Mouse (Mus musculus) retina, postnatal 7 days (tissue): ENCODE measurements around the gene Ppp1r1b.

Experiments
- DNase-seq: peaks from one replicate; pipeline ENCODE4 v3.0.0-alpha.2; 2012; ENCODE audit warnings: low read depth, low spot score

Gene Ppp1r1b

DNA sequence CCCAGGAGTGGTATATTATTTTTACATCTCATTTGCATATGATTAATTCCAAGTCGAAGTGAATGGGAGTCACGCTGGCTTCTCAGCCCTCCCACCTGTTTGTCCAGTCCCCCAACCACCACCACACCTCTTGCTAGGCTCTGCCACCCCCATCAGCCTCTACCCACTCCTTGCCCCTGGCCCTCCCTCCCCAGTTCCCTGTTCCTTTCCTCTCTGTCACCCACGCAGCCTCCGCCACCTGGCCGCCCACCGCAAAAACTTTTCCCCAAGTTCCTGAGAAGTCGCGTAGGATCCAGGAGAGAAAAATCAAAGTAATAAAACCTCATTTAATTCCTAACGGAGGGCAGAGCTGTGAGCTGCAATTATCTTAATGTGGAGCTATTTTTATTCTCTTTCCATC lies 2.0 kb upstream of the Ppp1r1b start:
- no peak for DNase-seq

DNA sequence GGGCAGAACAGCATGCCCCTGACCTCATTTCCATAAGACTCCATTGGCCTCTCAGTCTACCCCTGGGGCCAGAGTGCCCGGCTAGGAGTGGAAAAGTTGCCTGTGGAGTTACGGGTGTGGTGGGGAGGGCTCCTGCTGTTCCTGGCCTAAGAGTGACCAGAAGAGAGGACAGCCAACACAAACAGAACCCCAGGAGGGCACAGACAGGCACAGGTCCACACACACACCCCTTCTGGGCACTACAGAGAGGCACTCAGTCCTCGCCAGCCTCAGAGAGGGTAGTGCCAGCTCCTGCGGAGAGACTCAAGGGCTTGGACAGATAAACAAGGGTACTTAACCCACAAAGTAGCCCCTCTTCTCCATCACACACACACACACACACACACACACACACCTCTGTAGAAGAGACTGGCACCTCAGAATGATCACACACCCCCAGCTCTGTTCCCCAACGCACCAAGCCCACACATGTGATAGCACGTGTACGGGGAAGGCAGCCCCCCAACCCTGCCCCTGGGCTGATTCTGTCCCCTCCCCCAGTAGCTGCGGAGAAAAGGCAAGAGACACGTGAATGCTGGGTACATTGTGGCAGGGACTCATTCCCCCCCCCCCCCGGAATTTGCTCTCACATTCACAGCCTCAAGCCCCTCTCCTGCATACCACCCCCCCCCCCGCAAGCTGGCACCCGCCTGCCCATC lies 670 bp upstream of the Ppp1r1b start:
- DNase-seq: no peak

- DNase-seq: no peak
Observed at GRCm38 (mm10) chr11:98349308-98349707, 1.1 kb downstream of the Ppp1r1b start.

DNA sequence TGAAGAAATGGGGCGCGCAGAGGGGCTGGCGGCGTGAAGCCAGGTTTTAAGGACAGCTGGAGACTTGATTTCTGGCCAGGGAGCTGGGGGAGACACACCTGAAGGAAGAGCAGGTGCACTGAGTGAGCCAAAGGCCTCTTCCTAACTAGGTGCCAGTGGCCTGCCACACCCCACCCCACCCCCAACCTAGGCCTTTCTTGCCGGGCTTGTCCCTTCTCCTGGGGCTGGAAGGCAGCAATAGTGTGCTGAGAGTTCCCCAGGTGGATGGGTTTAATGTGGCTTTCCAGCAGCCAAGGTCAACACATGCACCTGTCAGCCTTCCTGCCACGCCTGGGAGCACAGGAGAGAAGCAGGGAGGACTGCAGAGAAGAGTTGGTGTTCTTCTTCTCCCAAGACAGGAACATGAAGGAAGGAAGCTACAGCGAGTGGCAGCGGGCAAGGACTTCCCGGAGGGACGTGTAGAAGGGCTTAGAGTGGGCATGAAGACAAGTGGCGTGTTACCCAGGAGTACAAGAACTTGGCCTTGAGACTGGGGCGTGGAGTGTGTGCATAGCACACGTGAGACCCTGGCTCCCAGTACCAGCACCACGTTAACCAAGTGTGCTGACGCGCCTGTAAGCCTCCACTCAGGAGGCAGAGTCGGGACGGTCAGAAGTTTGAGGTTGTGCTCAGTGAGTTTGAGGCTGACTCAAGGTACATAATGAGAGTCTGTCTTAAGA lies 4.2 kb downstream of the Ppp1r1b start:
- DNase-seq: no peak

DNA sequence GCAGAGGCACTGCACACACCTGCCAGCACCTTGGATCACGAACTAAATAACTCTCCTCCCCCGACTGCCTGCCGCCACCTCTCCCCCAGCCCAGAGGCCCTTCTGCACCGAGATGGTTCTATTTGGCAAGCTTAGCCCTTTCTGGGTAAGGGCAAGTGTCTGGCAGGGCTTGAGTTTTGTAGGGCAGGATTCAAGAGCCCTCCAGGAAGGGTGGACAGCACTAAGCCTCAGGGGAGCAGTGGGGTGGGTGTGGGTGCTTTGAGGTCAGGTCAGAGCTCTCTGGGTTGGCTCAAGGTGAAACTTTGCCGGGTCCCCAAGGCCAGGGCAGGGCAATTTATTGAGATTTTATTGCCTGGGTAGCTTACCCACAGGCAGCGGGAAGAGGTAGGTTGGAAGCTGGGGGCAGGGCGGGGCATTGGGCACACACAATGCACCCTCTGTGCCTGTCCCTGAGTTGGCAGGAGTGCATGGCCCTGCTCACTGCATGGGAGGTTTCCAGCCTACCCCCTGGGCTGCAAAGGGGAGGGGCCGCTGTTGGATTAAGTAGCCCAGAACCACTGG lies 5.5 kb downstream of the Ppp1r1b start:
- no peak for DNase-seq

DNA sequence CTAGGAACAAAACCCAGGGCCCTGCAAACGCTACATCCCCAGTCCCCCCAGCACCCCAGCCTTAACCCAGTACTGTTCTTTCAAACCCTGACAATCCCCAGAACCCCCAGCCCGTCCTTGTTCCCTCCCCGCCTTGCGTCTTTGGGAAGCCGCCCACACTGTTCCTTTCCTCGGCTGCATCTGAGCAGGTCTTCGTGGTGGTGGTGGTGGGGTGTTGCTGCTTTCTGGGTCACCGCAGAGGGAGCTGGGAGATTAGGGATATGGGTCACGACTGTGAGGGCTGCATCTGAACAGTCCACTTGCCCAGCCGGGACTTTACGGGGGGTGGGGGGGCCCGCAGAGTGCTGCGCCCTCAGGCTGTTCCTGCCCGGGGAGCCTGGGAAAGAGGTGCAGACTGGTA lies 6.2 kb downstream of the Ppp1r1b start:
- no peak for DNase-seq

- peak; percentile 65 for DNase-seq
Observed at GRCm38 (mm10) chr11:98355732-98356299, 7.6 kb downstream of the Ppp1r1b start.

- no peak for DNase-seq
Observed at GRCm38 (mm10) chr11:98356625-98357394, 8.6 kb downstream of the Ppp1r1b start.

GRCm38 (mm10) chr11:98357396-98358160 lies 9.4 kb downstream of the Ppp1r1b start:
- no peak for DNase-seq

DNA sequence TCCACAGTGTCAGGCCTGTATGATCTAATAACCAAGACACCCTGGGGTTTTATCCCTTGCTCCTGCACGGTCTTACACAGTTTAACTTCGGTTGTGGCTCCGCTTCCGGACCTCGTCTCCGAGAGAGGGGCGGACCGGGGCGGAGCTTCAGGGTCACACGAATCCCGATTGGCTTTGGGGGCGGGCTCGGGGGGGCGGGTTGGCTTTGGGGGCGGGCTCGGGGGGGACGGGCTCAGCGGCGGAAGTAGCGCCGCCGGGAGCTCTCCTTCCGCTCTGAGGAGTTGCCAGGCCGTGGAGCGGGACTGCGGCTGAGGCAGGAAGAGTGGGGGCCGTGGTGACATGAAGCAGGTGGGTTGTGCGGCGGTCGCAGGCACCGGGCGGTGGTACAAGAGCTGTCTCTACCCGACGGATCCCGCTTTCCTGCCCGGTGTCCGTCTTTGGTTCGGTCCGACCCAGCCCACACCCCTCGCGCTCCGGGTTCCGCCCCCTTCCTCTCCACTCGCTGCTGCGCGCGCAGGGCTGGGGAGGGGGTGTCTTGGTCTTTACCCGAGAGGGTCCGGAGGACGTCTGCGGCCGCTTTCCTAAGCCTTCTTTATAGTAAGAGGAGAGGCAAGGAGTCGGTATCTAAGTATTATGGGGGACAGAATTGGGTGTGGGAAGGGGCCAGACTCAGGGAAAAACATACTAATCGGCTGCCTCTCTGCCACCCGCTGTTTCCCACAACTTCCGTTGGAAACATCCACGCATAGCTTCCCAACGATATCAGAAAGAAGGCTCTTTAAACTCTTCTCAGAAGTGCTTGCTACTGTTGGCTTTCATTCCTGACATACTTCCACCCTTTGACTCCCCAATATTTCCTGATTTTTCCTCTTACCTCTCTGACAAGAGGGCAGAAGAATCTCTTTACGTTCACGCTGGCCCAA lies 10.2 kb downstream of the Ppp1r1b start, which contains the start of gene Stard3:
Gene Stard3, plus strand, starts transcription at position 208 of the 923 bp plus-strand sequence.
- DNase-seq: peak; percentile 84

GRCm38 (mm10) chr11:98360866-98361521 lies 12.8 kb downstream of the Ppp1r1b start:
- DNase-seq: no peak

DNA sequence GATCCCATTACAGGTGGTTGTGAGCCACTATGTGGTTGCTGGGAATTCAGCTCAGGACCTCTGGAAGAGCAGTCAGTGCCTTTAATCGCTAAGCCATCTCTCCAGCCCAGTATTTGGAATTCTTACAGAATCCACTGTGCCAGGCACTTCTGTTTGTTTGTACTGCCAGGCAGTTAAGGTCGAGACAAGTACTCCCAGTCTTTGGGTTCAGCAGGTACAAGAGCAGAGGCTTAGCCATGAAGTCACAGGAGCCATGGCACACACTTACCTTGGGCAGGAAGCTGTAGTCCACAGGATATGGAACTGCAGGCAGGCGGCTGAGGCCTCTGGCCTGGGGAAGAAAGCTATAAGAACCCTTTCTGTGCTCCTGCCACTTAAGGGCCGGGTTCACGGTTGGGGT lies 15.6 kb downstream of the Ppp1r1b start:
- no peak for DNase-seq

DNA sequence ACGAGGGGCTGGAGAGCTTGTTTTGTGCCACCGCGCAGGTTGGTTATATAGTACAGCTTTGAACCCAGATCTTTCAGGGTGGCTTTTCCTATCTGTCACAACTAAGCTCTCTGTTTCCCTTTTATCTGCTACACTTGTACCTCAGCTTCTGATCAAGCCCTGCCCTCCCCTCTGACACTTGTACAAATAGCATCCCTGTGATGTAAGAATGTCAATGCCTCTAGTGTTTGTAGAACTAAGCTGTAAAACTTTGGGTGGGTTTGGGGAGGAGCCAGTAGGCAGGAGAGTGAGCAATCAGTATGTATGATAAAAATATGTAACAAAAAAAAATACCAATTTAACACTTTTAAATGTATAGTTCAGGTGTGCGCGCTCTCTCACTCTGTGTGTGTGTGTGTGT lies 16.2 kb downstream of the Ppp1r1b start:
- no peak for DNase-seq

GRCm38 (mm10) chr11:98366290-98366689 lies 18.1 kb downstream of the Ppp1r1b start:
- DNase-seq: no peak

- DNase-seq: no peak
Observed at GRCm38 (mm10) chr11:98367171-98367862, 19.1 kb downstream of the Ppp1r1b start.

- no peak for DNase-seq
Observed at GRCm38 (mm10) chr11:98367863-98368186, 19.6 kb downstream of the Ppp1r1b start.

GRCm38 (mm10) chr11:98369337-98369736 lies 21.1 kb downstream of the Ppp1r1b start:
- DNase-seq: no peak

DNA sequence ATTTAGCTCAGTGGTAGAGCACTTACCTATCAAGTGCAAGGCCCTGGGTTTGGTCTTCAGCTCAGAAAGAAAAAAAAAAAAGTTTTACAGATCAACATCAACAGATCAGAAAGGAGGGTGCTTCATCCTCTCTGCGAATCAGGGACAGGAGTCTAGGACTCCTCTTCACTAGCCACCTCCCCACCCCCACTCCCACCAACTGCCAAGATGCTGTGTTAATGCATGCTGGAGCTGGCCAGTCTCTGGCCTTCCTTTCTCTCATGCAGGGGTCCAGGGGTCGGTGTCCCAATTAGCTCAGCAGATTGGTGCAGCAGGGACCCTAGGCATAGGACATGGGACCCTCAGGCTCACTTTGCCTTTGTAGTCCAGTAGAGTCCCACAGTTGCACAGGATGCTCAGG lies 22.4 kb downstream of the Ppp1r1b start:
- DNase-seq: no peak
